Mouse (Mus musculus) T-helper 1 cell (primary cell): Measurements from ENCODE around the gene Rpl10l.

Experiments used
- in situ Hi-C: fragments of 300-600 bp; cut with MboI, MseI; formaldehyde crosslinking; loops from one replicate; pipeline ENCODE4 v1.15.1; 2025; ENCODE audit warnings: high pct_unique_total_duplicates

Gene Rpl10l

DNA sequence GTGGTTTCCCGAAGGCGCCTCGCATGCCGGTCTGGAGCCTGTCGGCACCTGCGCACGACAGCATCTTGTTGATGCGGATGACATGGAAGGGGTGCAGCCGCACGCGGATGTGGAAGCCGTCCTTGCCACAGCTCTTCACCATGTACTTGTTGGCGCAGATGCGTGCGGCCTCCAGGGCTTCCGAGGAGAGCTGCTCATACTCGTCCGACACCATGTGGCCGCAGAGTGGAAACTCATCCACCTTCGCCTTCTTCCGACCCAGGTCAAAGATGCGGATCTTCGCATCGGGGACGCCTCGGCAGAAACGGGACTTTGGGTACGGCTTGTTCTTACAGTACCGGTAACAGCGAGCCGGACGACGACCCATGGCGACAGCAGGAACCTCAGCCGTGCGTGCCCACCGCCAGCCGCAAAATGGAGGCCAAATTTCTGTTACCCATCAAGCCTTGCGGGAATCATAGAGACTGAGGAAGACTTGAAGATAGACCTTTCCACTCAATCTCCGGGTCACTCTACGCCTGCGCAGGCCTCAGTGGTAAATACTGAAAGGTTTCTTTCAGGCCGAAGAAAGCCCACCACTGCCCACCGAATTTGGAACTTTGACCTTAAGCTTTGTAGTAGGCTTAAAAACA, at the start of gene Rpl10l:
TSS of gene Rpl10l (minus strand) at position 411 of the 632 bp plus-strand sequence.
- in situ Hi-C loops, result no loop called here

- in situ Hi-C loops, result loop anchor here (10.0 kb wide), 1 partner anchor 1591 kb away; no protein-coding TSS in a partner anchor
These were observed 8.3 kb downstream of the Rpl10l start for GRCm38 (mm10) chr12:66275890-66276289.

DNA sequence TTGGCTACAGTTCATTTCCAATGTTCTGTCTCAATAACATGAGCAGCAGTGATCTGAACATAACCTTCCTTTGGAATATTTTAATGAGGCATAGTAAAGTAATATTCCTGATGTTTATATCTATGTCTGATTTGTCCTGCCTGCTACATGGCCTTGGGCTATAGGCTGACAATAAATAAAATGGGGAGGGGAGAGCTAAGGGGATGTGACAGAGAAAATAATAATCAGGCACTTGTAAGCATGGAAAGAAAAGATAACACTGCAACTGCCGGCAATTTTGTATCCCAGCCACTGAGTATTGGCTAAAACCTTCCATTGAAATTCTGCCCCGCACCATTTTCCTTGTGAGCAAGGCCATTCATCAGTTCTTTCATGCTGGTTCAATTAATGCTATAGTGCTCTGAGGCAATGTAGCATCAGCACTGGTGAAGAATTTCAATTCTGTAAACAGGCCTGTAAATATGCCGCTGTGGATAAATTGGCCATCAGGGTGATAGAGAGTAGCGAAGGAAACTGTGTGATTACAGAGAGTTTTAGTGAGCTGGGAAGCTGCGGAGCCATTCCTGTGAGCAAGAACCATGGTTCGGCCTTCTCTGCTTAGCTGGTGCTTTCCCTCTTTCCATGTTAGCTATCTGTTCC, 38.6 kb downstream of the Rpl10l start:
- in situ Hi-C loops, result no loop called here

DNA sequence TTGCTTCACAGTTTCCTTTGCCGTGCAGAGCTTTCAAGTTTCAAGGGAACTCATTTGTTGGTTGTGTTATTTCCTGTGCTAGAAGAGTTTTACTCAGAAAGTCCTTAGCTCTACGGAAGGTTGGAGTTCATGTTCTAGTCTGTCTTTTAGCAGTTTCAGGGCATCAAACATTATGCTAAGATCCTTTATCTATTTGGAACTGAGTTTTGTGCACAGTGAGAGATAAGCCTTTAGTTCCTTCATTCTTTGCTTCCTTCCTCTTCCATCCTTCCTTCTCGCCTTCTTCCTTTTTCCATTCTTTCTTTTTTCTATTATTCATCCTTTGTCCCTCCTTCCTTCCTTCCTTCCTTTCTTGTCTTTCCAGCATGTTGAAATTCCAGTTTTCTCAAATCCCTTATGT, 50.0 kb downstream of the Rpl10l start:
- in situ Hi-C loops, result no loop called here
